Mouse (Mus musculus): ENCODE data around the gene Gpr37. TPM values are rescaled to one million over a fixed set of nuclear protein-coding genes. Genes with fewer than 3 reads are reported as not detected.

Gpr37 gene
- polyA plus RNA-seq (2015; fragmentation: Nextera tagmentation; extraction: Ambion mirVana) = 2.9 and 3.0 TPM in 2 replicates

DNA sequence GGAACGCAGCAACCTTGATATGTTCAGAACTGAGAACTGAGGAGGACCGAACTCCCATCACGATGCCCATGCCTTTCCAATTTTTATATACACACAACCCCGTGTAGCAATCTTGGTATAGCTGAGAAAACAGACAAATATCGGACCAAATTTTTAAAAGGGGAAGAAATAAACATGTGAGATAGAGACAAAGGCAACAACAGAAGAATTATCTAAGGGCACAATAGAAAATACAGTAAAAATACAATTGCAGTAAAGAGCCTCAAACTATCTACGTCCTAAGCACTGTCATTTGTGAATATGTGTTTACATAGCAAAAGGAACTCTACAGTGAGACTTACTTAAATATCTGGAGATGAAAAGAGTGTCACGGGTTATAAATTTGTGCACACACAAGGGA lies at the start of gene Gpr37:
Gpr37 (minus strand) TSS at position 101 of the 400 bp plus-strand sequence.
- H3K4me2 ChIP-seq (ENCODE audit: low read length) = peak within 1 kb of the TSS; percentile 78
- H3K4me1 ChIP-seq (replicated peaks; ENCODE audit: control insufficient read depth, insufficient read depth, low read length) = peaks cover 18% of the 10 kb centered on the region
- H3K9ac ChIP-seq (replicated peaks; ENCODE audit: low read depth, low read length) = peak within 1 kb of the TSS; percentile 54
- no peak; the same call in 1 of the 2 replicates for ATAC-seq
- WGBS = 38% methylated on average over 7 of the region's 7 CpGs
- peak within 1 kb of the TSS; percentile 13 for H3K27ac ChIP-seq (ENCODE audit: low read length)
- peaks cover 6% of the 10 kb centered on the region for H3K27me3 ChIP-seq (replicated peaks; ENCODE audit: control insufficient read depth, insufficient read depth, low read length)
- no peaks in the 10 kb centered on the region for H3K36me3 ChIP-seq (ENCODE audit: control insufficient read depth, insufficient read depth)
- no peaks in the 10 kb centered on the region for H3K9me3 ChIP-seq (ENCODE audit: control insufficient read depth, low read length)
- peak within 1 kb of the TSS; percentile 58 for H3K4me3 ChIP-seq (replicated peaks; ENCODE audit: low read length)

DNA sequence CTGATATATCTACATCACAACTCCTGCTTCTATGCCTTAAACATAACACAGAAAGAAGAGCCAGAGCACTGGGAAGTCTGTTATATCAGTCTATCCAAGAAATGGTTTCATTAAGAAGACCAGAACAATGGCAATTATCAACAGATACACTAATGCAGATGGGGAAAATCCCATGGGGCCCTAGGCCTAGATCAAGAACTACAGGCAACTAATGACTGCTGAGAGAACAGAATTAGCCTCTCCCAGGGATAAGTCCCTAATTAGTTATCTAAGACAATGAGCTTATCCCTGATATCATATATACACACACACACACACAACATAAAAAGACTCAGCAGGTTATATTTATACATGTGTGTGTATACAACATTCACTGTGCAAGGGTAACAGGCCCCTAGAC lies 46.0 kb upstream of the Gpr37 start:
- Histone ChIP-seq H3K9me3 (ENCODE audit: control insufficient read depth, low read length) (no peaks in the 10 kb centered on the region), H3K4me2 (ENCODE audit: low read length) (no peak overlapping the region), H3K4me1 (replicated peaks; ENCODE audit: control insufficient read depth, insufficient read depth, low read length) (no peaks in the 10 kb centered on the region), H3K9ac (replicated peaks; ENCODE audit: low read depth, low read length) (no peak overlapping the region), H3K4me3 (replicated peaks; ENCODE audit: low read length) (no peak overlapping the region), H3K27ac (ENCODE audit: low read length) (no peak overlapping the region), H3K36me3 (ENCODE audit: control insufficient read depth, insufficient read depth) (no peaks in the 10 kb centered on the region), H3K27me3 (replicated peaks; ENCODE audit: control insufficient read depth, insufficient read depth, low read length) (no peaks in the 10 kb centered on the region)
- no peak for ATAC-seq

DNA sequence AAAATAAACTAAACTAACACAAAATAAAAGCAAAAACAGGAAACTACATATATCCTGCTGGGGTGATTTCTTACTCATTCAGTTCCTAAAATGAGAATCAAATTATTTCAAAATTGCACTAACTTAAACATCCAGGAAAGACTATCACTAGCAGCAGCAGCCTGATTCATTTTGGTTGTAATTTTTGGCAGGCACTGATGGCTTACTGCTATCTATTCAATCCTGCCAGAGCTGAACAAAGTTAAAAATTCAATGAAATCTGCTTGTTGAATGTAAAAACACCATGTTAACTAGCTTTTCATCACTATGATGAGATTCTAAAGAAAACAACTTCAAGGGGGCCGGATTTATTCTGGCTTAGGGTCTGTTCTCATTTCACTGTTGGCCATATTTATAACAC lies 36.0 kb upstream of the Gpr37 start:
- Histone ChIP-seq H3K9me3 (ENCODE audit: control insufficient read depth, low read length) (no peaks in the 10 kb centered on the region), H3K36me3 (ENCODE audit: control insufficient read depth, insufficient read depth) (no peaks in the 10 kb centered on the region), H3K27me3 (replicated peaks; ENCODE audit: control insufficient read depth, insufficient read depth, low read length) (no peaks in the 10 kb centered on the region), H3K9ac (replicated peaks; ENCODE audit: low read depth, low read length) (no peak overlapping the region), H3K27ac (ENCODE audit: low read length) (no peak overlapping the region), H3K4me3 (replicated peaks; ENCODE audit: low read length) (no peak overlapping the region), H3K4me1 (replicated peaks; ENCODE audit: control insufficient read depth, insufficient read depth, low read length) (no peaks in the 10 kb centered on the region), H3K4me2 (ENCODE audit: low read length) (no peak overlapping the region)
- no peak for ATAC-seq
- WGBS = 68% methylated on average over 1 of the region's 1 CpGs

DNA sequence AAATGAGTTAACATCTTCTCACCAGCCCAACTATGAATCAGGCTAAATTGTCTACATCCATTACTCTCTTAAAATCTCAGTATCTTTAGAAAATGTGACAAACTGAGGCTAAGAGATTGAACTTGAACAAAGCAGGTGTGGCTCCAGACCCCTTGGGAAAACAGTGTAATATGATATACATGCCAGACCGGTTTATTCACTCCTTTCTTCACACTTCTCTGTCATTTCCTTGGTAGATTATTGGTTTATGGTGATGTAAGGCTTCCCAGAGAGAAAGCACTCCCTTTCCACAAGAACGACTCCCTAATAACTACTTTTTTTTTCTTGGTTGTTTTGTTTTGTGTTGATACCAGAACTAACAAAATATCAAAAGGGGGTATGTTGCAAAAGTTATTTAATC lies 20.1 kb upstream of the Gpr37 start:
- Histone ChIP-seq H3K9ac (replicated peaks; ENCODE audit: low read depth, low read length) (no peak overlapping the region), H3K27me3 (replicated peaks; ENCODE audit: control insufficient read depth, insufficient read depth, low read length) (no peaks in the 10 kb centered on the region), H3K4me3 (replicated peaks; ENCODE audit: low read length) (no peak overlapping the region), H3K27ac (ENCODE audit: low read length) (no peak overlapping the region), H3K36me3 (ENCODE audit: control insufficient read depth, insufficient read depth) (no peaks in the 10 kb centered on the region), H3K4me2 (ENCODE audit: low read length) (no peak overlapping the region), H3K4me1 (replicated peaks; ENCODE audit: control insufficient read depth, insufficient read depth, low read length) (no peaks in the 10 kb centered on the region), H3K9me3 (ENCODE audit: control insufficient read depth, low read length) (no peaks in the 10 kb centered on the region)
- ATAC-seq = no peak
- 39% methylated on average over 2 of the region's 2 CpGs for WGBS

DNA sequence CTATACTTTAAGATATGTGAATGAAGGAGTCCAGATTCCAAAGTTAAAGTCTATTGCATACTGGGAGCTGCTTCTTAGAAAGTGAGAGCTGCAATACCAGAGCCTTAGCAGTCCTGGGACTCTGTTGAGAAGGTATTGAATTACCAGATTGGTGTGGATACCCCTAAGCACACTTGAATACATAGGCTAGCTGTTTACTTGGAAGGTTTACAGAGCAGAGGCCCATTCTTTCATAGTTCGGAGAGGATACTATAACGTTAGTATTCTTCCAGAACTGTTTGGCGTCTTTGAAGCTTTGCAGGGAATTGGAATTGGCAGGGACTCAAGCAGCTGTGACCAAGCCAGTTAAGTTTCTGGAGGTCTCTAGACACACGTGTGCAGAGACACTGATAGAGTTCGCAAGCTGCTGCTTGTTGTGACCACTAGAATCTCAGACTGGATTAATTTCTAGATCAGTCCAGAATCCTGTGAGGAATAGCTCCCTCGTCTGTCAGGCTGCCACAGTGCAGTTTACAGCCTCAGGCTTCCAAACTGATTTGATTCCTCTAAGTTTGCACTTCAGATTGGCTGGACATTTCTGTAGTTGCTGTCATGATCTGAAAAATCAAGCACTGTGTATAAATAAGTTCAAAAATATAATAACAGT lies 18.8 kb upstream of the Gpr37 start:
- Histone ChIP-seq H3K4me3 (replicated peaks; ENCODE audit: low read length) (no peak overlapping the region), H3K4me2 (ENCODE audit: low read length) (no peak overlapping the region), H3K36me3 (ENCODE audit: control insufficient read depth, insufficient read depth) (no peaks in the 10 kb centered on the region), H3K9ac (replicated peaks; ENCODE audit: low read depth, low read length) (no peak overlapping the region), H3K27ac (ENCODE audit: low read length) (no peak overlapping the region), H3K4me1 (replicated peaks; ENCODE audit: control insufficient read depth, insufficient read depth, low read length) (no peaks in the 10 kb centered on the region), H3K9me3 (ENCODE audit: control insufficient read depth, low read length) (no peaks in the 10 kb centered on the region), H3K27me3 (replicated peaks; ENCODE audit: control insufficient read depth, insufficient read depth, low read length) (no peaks in the 10 kb centered on the region)
- 33% methylated on average over 6 of the region's 6 CpGs for WGBS
- ATAC-seq = peak; percentile 70; the same call in 1 of the 2 replicates

DNA sequence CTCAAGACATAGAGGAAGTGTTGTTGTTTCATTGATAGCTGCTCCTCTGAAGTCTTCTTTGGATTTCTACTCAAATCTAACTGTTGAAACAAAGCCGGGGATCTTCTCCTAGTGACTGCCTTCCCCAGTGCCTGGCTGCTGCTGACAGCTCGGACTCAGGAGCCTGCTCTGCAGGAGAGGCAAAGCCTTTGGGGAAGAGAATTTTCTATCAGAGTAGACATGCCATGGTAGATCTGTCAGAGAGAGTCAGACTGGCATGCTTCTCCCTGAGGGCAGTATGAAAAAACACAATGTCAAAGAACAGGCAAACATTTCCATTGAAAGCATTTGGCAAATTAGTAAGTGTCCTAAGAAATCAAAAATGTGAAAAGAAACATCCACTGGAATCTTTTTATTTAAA lies 9.4 kb upstream of the Gpr37 start:
- Histone ChIP-seq H3K4me2 (ENCODE audit: low read length) (no peak overlapping the region), H3K4me1 (replicated peaks; ENCODE audit: control insufficient read depth, insufficient read depth, low read length) (no peaks in the 10 kb centered on the region), H3K27ac (ENCODE audit: low read length) (no peak overlapping the region), H3K36me3 (ENCODE audit: control insufficient read depth, insufficient read depth) (no peaks in the 10 kb centered on the region), H3K9me3 (ENCODE audit: control insufficient read depth, low read length) (no peaks in the 10 kb centered on the region), H3K27me3 (replicated peaks; ENCODE audit: control insufficient read depth, insufficient read depth, low read length) (no peaks in the 10 kb centered on the region), H3K9ac (replicated peaks; ENCODE audit: low read depth, low read length) (no peak overlapping the region), H3K4me3 (replicated peaks; ENCODE audit: low read length) (no peak overlapping the region)
- no peak for ATAC-seq
- WGBS = 48% methylated on average over 2 of the region's 2 CpGs

DNA sequence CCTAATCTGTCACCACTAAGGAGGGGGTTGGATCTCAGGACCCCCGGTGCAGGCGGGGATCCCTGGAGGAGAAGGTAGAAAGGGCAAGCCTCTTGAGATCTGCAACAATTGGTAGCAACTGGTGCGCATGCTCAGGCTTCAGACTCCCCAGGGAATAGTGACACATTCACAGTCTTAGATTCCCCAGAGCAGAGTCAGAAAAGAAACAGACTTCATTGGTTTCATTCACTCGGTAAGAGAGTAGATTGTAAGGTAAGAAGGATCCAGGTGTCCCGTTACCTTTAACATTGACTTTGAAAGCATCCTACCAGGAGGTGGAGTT lies 284 bp downstream of the Gpr37 start:
- ATAC-seq = peak; percentile 70
- WGBS = under 1% methylated on average over 5 of the region's 5 CpGs

DNA sequence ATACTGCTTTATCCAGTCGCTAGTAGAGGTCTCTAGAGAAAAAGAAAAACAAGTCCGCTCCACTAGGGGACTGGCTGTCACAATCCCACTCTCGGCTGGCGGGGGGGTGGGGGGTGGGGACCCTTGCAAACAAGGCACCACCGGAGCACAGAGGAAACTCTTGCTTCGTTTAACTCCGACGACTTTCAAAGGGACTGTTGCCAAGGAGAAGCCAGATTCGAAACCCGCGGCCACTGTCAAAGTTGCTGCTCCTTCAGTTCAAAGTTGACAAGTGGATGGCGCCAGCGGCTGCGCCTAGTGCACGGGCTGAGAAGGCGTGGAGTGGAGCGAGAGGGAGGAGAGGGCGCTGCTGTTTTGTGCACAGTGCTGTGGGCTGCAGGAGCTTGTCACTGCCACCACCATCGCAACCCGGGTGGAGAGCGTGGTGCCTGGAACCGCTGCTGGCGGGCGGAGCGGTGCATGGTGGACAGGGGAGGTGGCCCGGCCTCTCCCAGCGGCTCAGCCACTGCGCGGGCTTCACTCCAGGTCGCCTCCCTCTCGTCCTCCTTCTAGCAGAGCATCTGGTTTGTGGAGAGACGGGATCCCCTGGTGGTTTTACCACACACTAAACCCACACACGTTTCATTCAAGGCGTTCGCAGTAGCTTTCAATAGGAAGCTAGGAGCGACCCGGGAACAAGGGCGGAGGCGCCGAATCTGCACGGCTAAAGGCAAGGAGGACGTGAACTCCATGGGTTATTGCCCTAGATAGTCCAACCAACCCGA lies 827 bp downstream of the Gpr37 start:
- no peaks in the 10 kb centered on the region for H3K9me3 ChIP-seq (ENCODE audit: control insufficient read depth, low read length)
- H3K4me3 ChIP-seq (replicated peaks; ENCODE audit: low read length) = peak overlapping the region; percentile 58
- H3K27me3 ChIP-seq (replicated peaks; ENCODE audit: control insufficient read depth, insufficient read depth, low read length) = peaks cover 6% of the 10 kb centered on the region
- no peaks in the 10 kb centered on the region for H3K36me3 ChIP-seq (ENCODE audit: control insufficient read depth, insufficient read depth)
- WGBS = under 1% methylated on average over 43 of the region's 43 CpGs
- peak overlapping the region; percentile 54 for H3K9ac ChIP-seq (replicated peaks; ENCODE audit: low read depth, low read length)
- ATAC-seq = peak; percentile 80
- H3K4me2 ChIP-seq (ENCODE audit: low read length) = peak overlapping the region; percentile 78
- H3K4me1 ChIP-seq (replicated peaks; ENCODE audit: control insufficient read depth, insufficient read depth, low read length) = peaks cover 18% of the 10 kb centered on the region
- peak overlapping the region; percentile 13 for H3K27ac ChIP-seq (ENCODE audit: low read length)

More for the DNA sequence above, 284 bp downstream of the Gpr37 start:
- no peaks in the 10 kb centered on the region for H3K9me3 ChIP-seq (ENCODE audit: control insufficient read depth, low read length)
- peaks cover 6% of the 10 kb centered on the region for H3K27me3 ChIP-seq (replicated peaks; ENCODE audit: control insufficient read depth, insufficient read depth, low read length)
- peak overlapping the region; percentile 78 for H3K4me2 ChIP-seq (ENCODE audit: low read length)
- H3K36me3 ChIP-seq (ENCODE audit: control insufficient read depth, insufficient read depth) = no peaks in the 10 kb centered on the region
- no peak overlapping the region; the same call in none of the 2 replicates for H3K27ac ChIP-seq (ENCODE audit: low read length)
- peak overlapping the region; percentile 58 for H3K4me3 ChIP-seq (replicated peaks; ENCODE audit: low read length)
- H3K4me1 ChIP-seq (replicated peaks; ENCODE audit: control insufficient read depth, insufficient read depth, low read length) = peaks cover 18% of the 10 kb centered on the region
- H3K9ac ChIP-seq (replicated peaks; ENCODE audit: low read depth, low read length) = peak overlapping the region; percentile 54

DNA sequence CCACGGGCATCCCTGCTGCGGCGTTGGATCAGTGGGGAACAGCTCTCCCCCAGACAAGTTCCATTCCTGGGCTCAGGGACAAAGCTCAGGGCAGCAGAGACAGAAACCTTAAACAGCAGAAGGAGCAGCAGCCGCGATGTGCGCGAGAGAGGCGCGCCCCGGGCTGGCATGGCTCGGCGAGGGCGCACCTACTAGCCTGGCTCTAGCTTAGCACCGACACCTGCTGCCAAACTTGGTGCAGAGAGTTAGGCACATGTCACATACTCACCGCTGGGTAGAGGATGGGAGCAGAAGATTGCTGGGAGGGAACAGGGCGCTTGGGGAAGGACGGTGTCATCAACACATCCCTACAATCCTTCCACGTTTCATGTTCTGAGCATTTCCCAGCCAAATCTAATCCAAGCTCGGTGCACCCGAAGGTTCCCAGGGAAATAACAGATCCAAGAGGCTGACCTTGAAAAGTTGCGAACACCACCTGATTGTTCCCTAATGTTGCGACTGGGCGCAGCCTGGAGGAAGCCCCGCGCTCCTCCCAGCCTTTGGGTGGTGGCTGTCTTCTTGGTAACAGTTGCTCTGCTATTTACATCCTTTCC lies 1.5 kb downstream of the Gpr37 start:
- peak; percentile 10 for ATAC-seq
- Histone ChIP-seq H3K9me3 (ENCODE audit: control insufficient read depth, low read length) (no peaks in the 10 kb centered on the region), H3K27me3 (replicated peaks; ENCODE audit: control insufficient read depth, insufficient read depth, low read length) (peaks cover 6% of the 10 kb centered on the region), H3K9ac (replicated peaks; ENCODE audit: low read depth, low read length) (peak overlapping the region; percentile 54), H3K36me3 (ENCODE audit: control insufficient read depth, insufficient read depth) (no peaks in the 10 kb centered on the region), H3K4me1 (replicated peaks; ENCODE audit: control insufficient read depth, insufficient read depth, low read length) (peaks cover 18% of the 10 kb centered on the region), H3K4me3 (replicated peaks; ENCODE audit: low read length) (peak overlapping the region; percentile 58), H3K27ac (ENCODE audit: low read length) (no peak overlapping the region), H3K4me2 (ENCODE audit: low read length) (peak overlapping the region; percentile 78)
- under 1% methylated on average over 25 of the region's 25 CpGs for WGBS

All from forebrain, embryonic 16.5 days (tissue).